Mouse (Mus musculus) left cerebral cortex, adult 9 months (tissue): ENCODE measurements at regions not wholly inside any gene's neighbourhood (a gene's known extent, or its start where the extent isn't known, plus 50 kb on each side); places are given as distances from the start of the nearest gene placed in this dataset.

Experiments used
- DNase-seq, 2 experiments: peaks; one replicate each; pipeline ENCODE4 v3.0.0; 2022; ENCODE audit warnings: low spot score in 2 of 2

DNA sequence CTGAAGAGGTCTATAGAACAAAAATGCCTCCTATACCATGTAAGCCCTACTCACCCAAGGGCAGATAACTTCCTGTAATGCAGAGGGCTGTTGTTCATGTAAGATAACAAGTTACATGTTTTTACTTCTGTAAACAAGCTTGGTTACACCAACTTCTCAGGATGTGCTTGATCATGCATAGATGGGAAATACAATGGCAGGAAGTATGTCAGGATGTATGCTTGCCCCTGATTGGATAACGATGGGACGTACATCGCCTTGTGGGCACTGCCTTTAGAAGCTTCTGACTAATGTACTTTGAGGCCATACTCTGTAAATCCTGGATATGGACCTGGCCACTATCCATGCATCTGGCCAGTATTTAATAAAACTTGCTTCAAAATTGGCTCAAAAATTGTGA lies 69.2 kb upstream of the Pde3b start:
- no peak for DNase-seq

DNA sequence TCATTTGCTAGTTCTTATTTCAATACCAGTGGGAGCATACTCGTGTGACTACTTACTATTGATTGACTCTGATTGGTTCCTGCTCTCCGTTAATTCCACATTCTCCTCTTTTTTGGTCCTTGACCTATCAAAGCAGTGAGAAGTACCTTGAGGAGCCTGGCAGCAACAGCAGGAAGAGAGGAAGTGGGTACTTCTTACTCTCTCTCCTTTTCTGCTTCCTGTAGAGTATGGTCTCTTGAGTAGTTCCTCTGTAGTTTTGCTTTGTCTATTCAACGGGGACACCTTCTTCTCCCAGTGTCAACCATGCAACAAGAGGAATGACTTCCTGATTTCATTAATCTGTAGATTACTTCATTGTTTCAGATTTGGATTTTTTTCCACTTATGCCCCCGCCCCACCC lies 68.1 kb upstream of the Pde3b start:
- no peak for DNase-seq

- peak in 1 of 2 experiments; percentile 6 for DNase-seq
These were observed 64.1 kb upstream of the Pde3b start for GRCm38 (mm10) chr7:114350968-114351367.

DNA sequence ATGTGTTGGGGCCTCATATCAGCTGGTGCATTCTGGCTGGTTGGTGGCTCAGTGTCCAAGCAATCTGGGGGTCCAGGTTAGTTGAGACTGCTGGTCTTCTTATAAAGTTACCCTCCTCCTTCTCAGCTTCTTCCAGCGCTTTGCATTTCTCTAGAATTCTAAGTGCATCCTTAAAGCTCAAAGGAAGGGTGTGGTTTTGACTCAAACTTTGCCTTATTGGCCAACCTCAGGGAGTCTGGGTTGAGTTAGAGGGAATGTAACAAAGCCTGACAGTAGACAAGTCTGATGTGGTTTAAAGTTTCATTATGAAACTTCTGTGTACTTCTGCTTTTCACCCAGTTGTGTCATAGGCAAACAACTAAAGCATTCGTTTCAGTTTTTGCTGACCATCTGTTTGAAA lies 58.7 kb upstream of the Pde3b start:
- DNase-seq = no peak

DNA sequence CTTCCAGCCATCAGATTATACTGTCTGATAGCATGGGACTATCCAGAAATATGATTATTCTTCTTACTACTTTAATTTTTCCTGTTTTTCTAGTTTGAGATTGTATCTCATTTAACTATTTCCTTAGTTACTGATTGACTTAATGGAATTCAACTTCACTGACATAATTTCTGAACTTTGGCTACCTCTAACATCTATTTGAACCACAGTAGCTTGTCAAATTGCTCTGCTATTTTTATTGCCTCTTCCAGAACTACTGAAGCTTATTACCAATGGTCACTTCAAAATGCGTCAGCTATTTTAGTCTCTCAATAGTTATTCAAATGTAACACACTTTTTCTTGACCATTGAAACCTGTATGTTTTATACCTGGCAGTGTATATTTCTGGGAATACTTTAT lies 52.9 kb upstream of the Pde3b start:
- no peak for DNase-seq

DNA sequence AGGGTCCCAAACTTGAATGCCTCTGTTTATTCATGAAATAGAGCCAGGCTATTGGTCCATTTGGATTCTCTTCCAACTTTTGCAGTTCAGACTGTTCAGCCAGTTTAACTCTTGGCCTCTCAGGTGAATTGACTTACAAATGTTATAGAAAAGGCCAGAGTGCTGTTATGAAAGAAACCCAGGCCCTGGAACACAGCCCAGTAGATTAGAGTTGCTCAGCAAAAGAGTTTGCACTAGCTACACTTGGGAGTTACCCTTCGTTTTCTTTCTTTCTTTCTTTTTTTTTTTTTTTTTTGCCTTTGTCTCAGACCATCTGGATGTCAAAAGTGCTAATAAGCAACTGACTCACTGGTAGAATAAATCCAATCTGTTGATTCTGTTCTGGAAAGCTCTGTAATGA lies 51.0 kb upstream of the Pde3b start:
- DNase-seq = no peak
